Mouse (Mus musculus): ENCODE results near the gene Tas2r116.

Gene Tas2r116

GRCm38 (mm10) chr6:132855138-132855537 lies at the start of gene Tas2r116:
Gene Tas2r116 (plus strand): TSS chr6:132855438.
- no peak for DNase-seq (ENCODE audit: low spot score)

GRCm38 (mm10) chr6:132846842-132847241 lies 8.4 kb upstream of the Tas2r116 start, which contains the start of gene Tas2r123:
Gene Tas2r123 (plus strand): TSS chr6:132847142.
- DNase-seq (ENCODE audit: low spot score): no peak

- DNase-seq (ENCODE audit: low spot score): no peak
Measured at GRCm38 (mm10) chr6:132867708-132868107, 12.5 kb downstream of the Tas2r116 start, which contains the start of gene Tas2r110. Gene Tas2r110 (plus strand): TSS chr6:132868008.

- no peak for DNase-seq (ENCODE audit: low spot score)
Measured at GRCm38 (mm10) chr6:132892711-132893110, 37.5 kb downstream of the Tas2r116 start, which contains the start of gene Tas2r113. Gene Tas2r113 (plus strand): TSS chr6:132893011.

Data from urinary bladder, postnatal 25 days (tissue).